Mouse (Mus musculus) urinary bladder, postnatal 36 days (tissue): ENCODE results near the gene Moap1.

Experiments used
- DNase-seq, 2 experiments: peaks; one replicate each; pipeline ENCODE4 v3.0.0; 2022; ENCODE audit warnings: low spot score in 2 of 2, mixed read lengths in 1 of 2

Moap1 gene

DNA sequence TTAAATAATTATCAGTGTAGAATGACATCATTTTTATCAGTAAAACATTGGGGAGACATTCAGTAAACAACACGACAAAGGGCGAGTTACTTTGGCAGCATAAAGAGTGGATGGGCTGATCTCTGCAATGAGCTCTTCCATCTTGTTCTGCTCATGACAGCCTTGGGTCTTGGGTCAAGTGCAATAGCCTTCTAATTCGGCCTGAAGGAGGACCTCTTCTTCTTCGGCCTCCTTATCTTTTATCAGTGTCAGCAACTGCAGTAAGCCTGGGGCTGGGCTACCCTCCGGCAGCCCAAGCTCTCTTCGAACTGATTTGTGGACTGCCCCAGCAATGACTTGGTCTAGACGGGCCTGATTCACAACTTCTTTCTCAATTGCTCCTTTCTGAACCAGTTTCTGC is 1.4 kb downstream of the Moap1 start:
- no peak for DNase-seq

- no peak for DNase-seq
These were observed 3.2 kb downstream of the Moap1 start for GRCm38 (mm10) chr12:102740285-102740684.

GRCm38 (mm10) chr12:102739096-102739495 is 4.4 kb downstream of the Moap1 start:
- no peak for DNase-seq

GRCm38 (mm10) chr12:102733381-102733780 is 10.1 kb downstream of the Moap1 start:
- peak in 1 of 2 experiments; percentile 32 for DNase-seq

DNA sequence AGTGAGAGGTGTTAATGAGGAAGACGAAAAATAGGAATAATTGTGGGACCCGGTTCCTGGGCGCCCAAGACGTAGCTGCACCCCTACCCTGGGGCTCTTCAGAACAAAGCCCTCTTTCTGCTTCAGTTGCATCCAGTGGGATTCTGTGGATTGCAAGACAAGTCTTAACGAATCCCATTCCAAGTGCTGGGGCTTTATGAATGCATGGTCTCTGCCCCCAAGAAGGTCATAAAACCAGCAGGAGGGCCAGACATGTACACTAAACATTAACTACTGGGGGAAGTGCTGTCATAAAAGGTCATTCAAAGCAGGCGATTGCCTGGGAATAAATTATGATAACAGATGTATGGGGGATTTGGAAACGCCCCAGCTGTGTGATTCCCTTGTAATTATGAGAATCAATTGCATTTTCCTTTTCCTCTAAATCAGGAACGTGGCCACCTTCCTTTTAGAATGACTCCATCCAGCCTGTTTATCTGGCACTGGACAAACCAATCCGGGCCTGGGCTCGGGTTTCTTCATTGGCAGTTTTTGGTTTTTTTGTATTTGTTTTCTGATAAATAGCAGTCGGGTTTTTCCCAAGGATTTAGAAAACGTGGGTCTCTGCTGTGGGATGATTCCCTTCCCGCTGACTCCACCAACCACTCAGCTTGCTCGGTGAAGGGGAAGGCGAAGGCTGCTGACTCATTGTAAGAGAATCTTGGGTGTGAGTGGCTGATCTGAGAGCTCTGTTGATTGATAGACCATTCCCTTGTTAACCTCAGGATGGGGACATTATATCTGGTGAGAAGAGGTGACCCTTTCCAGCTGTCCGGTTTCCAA is 12.5 kb downstream of the Moap1 start:
- no peak for DNase-seq

GRCm38 (mm10) chr12:102729855-102730797 is 13.3 kb downstream of the Moap1 start:
- peak in 1 of 2 experiments; percentile 28 for DNase-seq

- DNase-seq = no peak
These were observed 17.7 kb downstream of the Moap1 start for GRCm38 (mm10) chr12:102725761-102726175.

- DNase-seq = no peak
These were observed 18.3 kb downstream of the Moap1 start for GRCm38 (mm10) chr12:102725146-102725545.

DNA sequence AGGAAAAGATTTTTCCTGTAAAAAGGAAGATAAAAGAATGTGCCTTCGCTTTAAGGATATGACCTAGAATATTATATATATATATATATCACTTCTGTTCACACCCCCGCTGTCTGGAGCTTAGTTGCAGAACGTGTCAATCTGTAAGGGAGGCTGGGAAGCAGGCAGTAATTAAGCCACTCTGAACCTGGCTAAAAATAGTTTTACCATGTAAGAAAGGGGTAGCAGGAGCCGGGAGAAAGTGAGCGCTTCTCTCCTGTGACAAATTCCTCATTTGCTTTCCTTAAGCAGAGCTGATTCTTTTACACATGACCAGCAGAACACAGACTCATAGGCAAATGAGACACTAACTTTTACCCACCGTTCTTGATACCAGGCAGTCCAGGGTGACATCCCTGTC is 19.6 kb downstream of the Moap1 start:
- no peak for DNase-seq

GRCm38 (mm10) chr12:102722966-102723365 is 20.5 kb downstream of the Moap1 start:
- no peak for DNase-seq

- DNase-seq = no peak
These were observed 21.0 kb downstream of the Moap1 start for GRCm38 (mm10) chr12:102722451-102722850.

GRCm38 (mm10) chr12:102719552-102720315 is 23.7 kb downstream of the Moap1 start:
- no peak for DNase-seq

- DNase-seq = no peak
These were observed 28.6 kb downstream of the Moap1 start for GRCm38 (mm10) chr12:102714654-102715395.

GRCm38 (mm10) chr12:102714116-102714515 is 29.3 kb downstream of the Moap1 start:
- DNase-seq = no peak

DNA sequence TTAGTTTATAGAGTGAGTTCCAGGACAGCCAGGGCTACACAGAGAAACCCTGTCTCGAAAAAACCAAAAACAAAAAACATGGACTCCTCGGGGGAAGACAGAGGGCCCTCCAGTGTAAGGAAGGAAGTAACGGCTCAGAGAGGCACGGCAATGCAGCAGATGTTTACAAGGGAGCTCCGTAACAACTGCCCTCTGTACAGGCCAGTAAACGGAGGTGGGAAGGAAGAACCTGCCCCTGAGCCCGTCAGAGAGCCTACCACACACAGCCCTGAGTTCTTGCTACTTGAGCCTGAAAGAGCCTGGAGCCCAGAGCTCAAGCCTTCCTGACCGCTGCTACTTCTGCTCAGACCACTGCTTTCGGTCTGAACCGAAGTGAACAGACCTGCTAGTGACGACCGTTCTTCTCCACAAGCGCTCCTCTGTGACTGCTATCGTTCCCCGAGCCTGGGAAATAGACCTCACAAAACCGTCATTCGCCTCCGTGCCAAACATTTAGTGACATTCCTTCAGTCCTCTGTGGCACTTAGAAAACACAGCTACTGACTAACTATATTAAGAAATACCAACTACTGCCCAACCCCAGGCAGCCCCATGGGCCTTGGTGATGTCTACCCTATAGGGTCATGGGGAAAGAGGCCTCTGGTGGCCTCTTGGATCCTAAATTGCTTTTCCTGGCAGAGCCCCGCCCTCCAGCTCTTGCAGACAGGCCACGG is 30.2 kb downstream of the Moap1 start:
- no peak for DNase-seq

- DNase-seq = no peak
These were observed 32.5 kb downstream of the Moap1 start for GRCm38 (mm10) chr12:102710851-102711375.

GRCm38 (mm10) chr12:102709896-102710295 is 33.6 kb downstream of the Moap1 start:
- DNase-seq = no peak

DNA sequence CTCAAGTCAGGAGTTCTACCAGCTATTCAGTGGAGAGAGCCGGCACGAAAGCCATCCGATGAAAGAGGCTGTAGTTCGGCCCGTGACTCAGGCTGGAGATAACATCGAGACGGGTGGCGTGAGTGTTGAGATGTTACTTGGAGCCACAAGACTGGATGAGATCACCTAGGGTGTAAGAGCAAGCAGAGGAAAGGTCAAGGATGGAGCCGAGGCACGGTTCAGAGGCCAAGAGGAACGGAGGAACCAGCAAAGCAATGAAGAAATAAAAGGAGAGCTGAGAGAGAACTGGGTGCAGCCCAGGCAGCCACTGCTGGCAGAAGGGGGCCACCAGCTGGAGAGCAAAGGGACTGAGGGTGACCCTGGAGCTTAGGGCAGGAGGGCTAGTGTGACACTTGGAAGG is 35.2 kb downstream of the Moap1 start:
- peak; percentile 38 to 57 for DNase-seq

- no peak for DNase-seq
These were observed 36.5 kb downstream of the Moap1 start for GRCm38 (mm10) chr12:102706833-102707463.
